In genomic region chr15:31546291-31546690, GRCm38 (mm10) we compare ENCODE assay signal across 28 mouse cellular contexts. TPM values are rescaled to one million over a fixed set of nuclear protein-coding genes. Genes with fewer than 3 reads are reported as not detected.
DNase-seq lines count a peak whose midpoint lies in the region; ATAC-seq and TF ChIP-seq lines count a peak whose summit lies in the region.
"Had no signal": no experiment of that assay in that cellular context is flagged by ENCODE, and none has a peak within 500 bp of the region (broad histone marks: within the 10 kb centered on the region; RNA-seq: fewer than 3 reads in every experiment).

No protein-coding gene starts in this region.

- H3K27me3 ChIP-seq in heart, embryonic 12.5 days (replicated peaks): no peaks in the 10 kb centered on the region
- no peaks in the 10 kb centered on the region for H3K27me3 ChIP-seq in CH12.LX (replicated peaks)
- no peaks in the 10 kb centered on the region for H3K27me3 ChIP-seq in hindbrain, embryonic 11.5 days (ENCODE audit: control insufficient read depth, insufficient read depth, low read length)
- no peaks in the 10 kb centered on the region for H3K27me3 ChIP-seq in neural tube, embryonic 15.5 days (replicated peaks)
- H3K27me3 ChIP-seq: forebrain, embryonic 13.5 days had no signal

- H3K4me1 ChIP-seq in heart, embryonic 12.5 days (replicated peaks): peaks cover 29% of the 10 kb centered on the region
- peaks cover 4 to 30% of the 10 kb centered on the region in 2 experiments for H3K4me1 ChIP-seq in CH12.LX (ENCODE audit: control insufficient read depth in 1 of 2, insufficient read depth in 2 of 2)
- H3K4me1 ChIP-seq in hindbrain, embryonic 11.5 days (replicated peaks; ENCODE audit: control insufficient read depth, insufficient read depth, low read length): peaks cover 5% of the 10 kb centered on the region; the same call in 1 of the 2 replicates
- H3K4me1 ChIP-seq in neural tube, embryonic 15.5 days: peaks cover 11% of the 10 kb centered on the region

- dilution Hi-C loops in CH12.LX (cut with MboI; ENCODE audit: extremely low pct_ligation_motif_present, extremely low pct_unique_long_range_greater_than_20kb, low sequenced_read_pairs): no loop called here

- no peak for TF ChIP-seq CTCF in CH12.LX (conservative IDR thresholded peaks at IDR 0.05 in 1 of 2, IDR thresholded peaks at IDR 0.05 in 1 of 2; ENCODE audit: low read depth in 2 of 2, low read length in 2 of 2)

- no peaks in the 10 kb centered on the region for H3K79me2 ChIP-seq in CH12.LX (replicated peaks; ENCODE audit: control insufficient read depth, extremely low read depth, insufficient read depth, poor library complexity, severe bottlenecking)

- peak; percentile 65 for TF ChIP-seq EP300 in CH12.LX (IDR thresholded peaks at IDR 0.05; ENCODE audit: low read length)

- intact Hi-C loops in heart, postnatal 10 days (cut with DNase I): no loop called here

- in situ Hi-C loops in CH12.LX (cut with MboI; ENCODE audit: low pct_ligation_motif_present, low pct_unique_long_range_greater_than_20kb, low sequenced_read_pairs): no loop called here

- ATAC-seq in heart, embryonic 12.5 days (ENCODE audit: insufficient number of reproducible peaks, low FRiP score): no peak
- ATAC-seq in hindbrain, embryonic 11.5 days (ENCODE audit: low FRiP score): no peak
- no peak for ATAC-seq in neural tube, embryonic 15.5 days (ENCODE audit: low FRiP score)
- ATAC-seq: forebrain, embryonic 13.5 days; forebrain, embryonic 16.5 days; hindbrain, postnatal 0 days; intestine, postnatal 0 days; Patski had no signal

- no peak for TF ChIP-seq RAD21 in CH12.LX (IDR thresholded peaks at IDR 0.05; ENCODE audit: low read depth, low read length)

- WGBS in heart, embryonic 12.5 days: 83% methylated on average over 6 of the region's 6 CpGs
- 87% methylated on average over 6 of the region's 6 CpGs for WGBS in hindbrain, embryonic 11.5 days
- 89% methylated on average over 6 of the region's 6 CpGs for WGBS in neural tube, embryonic 15.5 days

- H3K4me3 ChIP-seq in heart, embryonic 12.5 days: no peak overlapping the region
- no peak overlapping the region for H3K4me3 ChIP-seq in CH12.LX (replicated peaks in 1 of 3; ENCODE audit: low read depth in 2 of 3, low read length in 2 of 3, poor library complexity in 1 of 3)
- H3K4me3 ChIP-seq in hindbrain, embryonic 11.5 days (ENCODE audit: low read depth, low read length): no peak overlapping the region
- no peak overlapping the region for H3K4me3 ChIP-seq in neural tube, embryonic 15.5 days (replicated peaks)
- H3K4me3 ChIP-seq: forebrain, embryonic 10.5 days; forebrain, embryonic 13.5 days; heart, adult 2 months; heart, embryonic 10.5 days; hindbrain, embryonic 10.5 days had no signal

- H3K9ac ChIP-seq in heart, embryonic 12.5 days: no peak overlapping the region
- peak overlapping the region; percentile 47; the same call in 1 of the 2 replicates for H3K9ac ChIP-seq in CH12.LX (ENCODE audit: insufficient read depth, low read depth)
- no peak overlapping the region for H3K9ac ChIP-seq in hindbrain, embryonic 11.5 days (ENCODE audit: low read depth, low read length)
- no peak overlapping the region for H3K9ac ChIP-seq in neural tube, embryonic 15.5 days (replicated peaks)
- H3K9ac ChIP-seq: forebrain, embryonic 13.5 days; hindbrain, embryonic 14.5 days had no signal

- H3K27ac ChIP-seq in heart, embryonic 12.5 days (ENCODE audit: poor library complexity, severe bottlenecking): peak overlapping the region; percentile 60; the same call in 1 of the 2 replicates
- H3K27ac ChIP-seq in CH12.LX (ENCODE audit: insufficient read depth, low read depth): no peak overlapping the region
- no peak overlapping the region for H3K27ac ChIP-seq in hindbrain, embryonic 11.5 days (ENCODE audit: low read depth, low read length)
- H3K27ac ChIP-seq in neural tube, embryonic 15.5 days (replicated peaks): no peak overlapping the region
- H3K27ac ChIP-seq: forebrain, embryonic 10.5 days; forebrain, embryonic 13.5 days; heart, adult 2 months; hindbrain, embryonic 10.5 days; hindbrain, embryonic 14.5 days; hindbrain, postnatal 0 days had no signal

- DNase-seq in heart, postnatal 10 days: no peak
- DNase-seq in 416B (ENCODE audit: low read depth) (peak; percentile 66), CH12.LX (ENCODE audit: extremely low read depth) (no peak)
- peak; percentile 60 for DNase-seq in induced T-regulatory cell, adult 2 months (ENCODE audit: low read depth)
- DNase-seq in hindbrain, embryonic 11.5 days (ENCODE audit: low spot score): no peak
- DNase-seq in adrenal gland, adult 18-20 months (ENCODE audit: low spot score in 2 of 2): no peak
- DNase-seq: adrenal gland, adult 8-10 months; adrenal gland, postnatal 25 days; B cell, adult 2 months; cerebellum, adult 18-20 months; cerebellum, adult 9-10 months; cerebellum, postnatal 14 days; gastrocnemius, postnatal 10 days; gastrocnemius, postnatal 36 days; heart, adult 2 months; heart, postnatal 36 days had no signal

- H3K9me3 ChIP-seq in heart, embryonic 12.5 days (replicated peaks): no peaks in the 10 kb centered on the region
- no peaks in the 10 kb centered on the region for H3K9me3 ChIP-seq in CH12.LX (replicated peaks; ENCODE audit: low read length)
- no peaks in the 10 kb centered on the region for H3K9me3 ChIP-seq in hindbrain, embryonic 11.5 days (ENCODE audit: control insufficient read depth, low read length)
- H3K9me3 ChIP-seq in neural tube, embryonic 15.5 days (replicated peaks): no peaks in the 10 kb centered on the region
- H3K9me3 ChIP-seq: forebrain, embryonic 10.5 days; forebrain, embryonic 13.5 days; heart, embryonic 10.5 days; hindbrain, embryonic 10.5 days had no signal

- TF ChIP-seq POLR2A in CH12.LX (IDR thresholded peaks at IDR 0.05; ENCODE audit: low read depth, low read length): no peak

- H3K4me2 ChIP-seq in heart, embryonic 12.5 days: no peak overlapping the region
- peak overlapping the region; percentile 93; the same call in 1 of the 2 replicates for H3K4me2 ChIP-seq in CH12.LX (ENCODE audit: insufficient read depth, low read depth, poor library complexity, severe bottlenecking)
- H3K4me2 ChIP-seq in hindbrain, embryonic 11.5 days (replicated peaks; ENCODE audit: low read depth, low read length): no peak overlapping the region
- no peak overlapping the region for H3K4me2 ChIP-seq in neural tube, embryonic 15.5 days
- H3K4me2 ChIP-seq: forebrain, embryonic 13.5 days; hindbrain, embryonic 14.5 days had no signal

- H3K36me3 ChIP-seq in heart, embryonic 12.5 days: no peaks in the 10 kb centered on the region
- H3K36me3 ChIP-seq in CH12.LX (replicated peaks in 1 of 2; ENCODE audit: control insufficient read depth in 1 of 2, insufficient read depth in 1 of 2, low read length in 1 of 2): no peaks in the 10 kb centered on the region
- no peaks in the 10 kb centered on the region for H3K36me3 ChIP-seq in hindbrain, embryonic 11.5 days (ENCODE audit: control insufficient read depth, insufficient read depth, low read length)
- H3K36me3 ChIP-seq in neural tube, embryonic 15.5 days: no peaks in the 10 kb centered on the region
- H3K36me3 ChIP-seq: forebrain, embryonic 10.5 days; heart, embryonic 10.5 days; hindbrain, embryonic 10.5 days had no signal

TF ChIP-seq in CH12.LX, 34 proteins besides CTCF, POLR2A, EP300 and RAD21 (continues in another document):
- TF ChIP-seq ZC3H11A (IDR thresholded peaks at IDR 0.05; ENCODE audit: low read depth, low read length) (no peak), GABPA (IDR thresholded peaks at IDR 0.05; ENCODE audit: insufficient replicate concordance, low read depth, low read length) (no peak), SMC3 (IDR thresholded peaks at IDR 0.05; ENCODE audit: low read depth, low read length) (no peak), E2F4 (IDR thresholded peaks at IDR 0.05; ENCODE audit: insufficient replicate concordance, low read depth, low read length) (no peak)

RNA-seq across cellular contexts. Expression of gene March6, which starts 15.4 kb away (rescaled TPM):
- 41.3 and 41.9 TPM in 2 replicates for polyA plus RNA-seq in heart, embryonic 12.5 days (2016; fragmentation: Nextera tagmentation; extraction: Ambion mirVana)
- 100 to 1,000 TPM; 100 to 109 TPM for total RNA-seq in heart, postnatal 10 days (2021)
- total RNA-seq in CH12.LX (2012; rRNA removed) (18.0 and 18.3 TPM in 2 replicates), CH12.LX (2014; rRNA removed) (29.1 and 29.3 TPM in 2 replicates)
- 32.2 and 41.4 TPM in 2 replicates for polyA plus RNA-seq in CH12.LX (2012; ENCODE audit: insufficient read length, low read depth)
- 46.3 and 49.2 TPM in 2 replicates for polyA plus RNA-seq in hindbrain, embryonic 11.5 days (2014; fragmentation: Nextera tagmentation; extraction: Ambion mirVana)
- total RNA-seq in adrenal gland, adult 18-20 months (2021): 100 to 1,000 TPM in 1 of 2 experiments, 10 to 100 TPM in 1; 84.7 to 161 TPM
- polyA plus RNA-seq in neural tube, embryonic 15.5 days (2015; fragmentation: Nextera tagmentation; extraction: Ambion mirVana): 57.8 and 63.2 TPM in 2 replicates

RNA-seq across cellular contexts. Expression of gene Cmbl, which starts 18.9 kb away (rescaled TPM):
- polyA plus RNA-seq in heart, embryonic 12.5 days (2016; fragmentation: Nextera tagmentation; extraction: Ambion mirVana): 6.6 and 8.0 TPM in 2 replicates
- 10 to 100 TPM; 24.8 to 26.4 TPM for total RNA-seq in heart, postnatal 10 days (2021)
- total RNA-seq in CH12.LX (2012; rRNA removed): not detected in 2 replicates
- not detected in 2 replicates for total RNA-seq in CH12.LX (2014; rRNA removed)
- polyA plus RNA-seq in CH12.LX (2012; ENCODE audit: insufficient read length, low read depth): 0.27 TPM in 1 of 2 replicates, not detected in the other
- polyA plus RNA-seq in hindbrain, embryonic 11.5 days (2014; fragmentation: Nextera tagmentation; extraction: Ambion mirVana): 0.64 and 1.3 TPM in 2 replicates
- total RNA-seq in adrenal gland, adult 18-20 months (2021): 100 to 1,000 TPM in 1 of 2 experiments, 10 to 100 TPM in 1; 69.7 to 178 TPM
- polyA plus RNA-seq in neural tube, embryonic 15.5 days (2015; fragmentation: Nextera tagmentation; extraction: Ambion mirVana): 6.9 and 7.7 TPM in 2 replicates
- total RNA-seq: granulocyte monocyte progenitor cell, adult 5-6 weeks had no signal

RNA-seq across cellular contexts. Expression of gene Cct5, which starts 55.3 kb away (rescaled TPM):
- polyA plus RNA-seq in heart, embryonic 12.5 days (2016; fragmentation: Nextera tagmentation; extraction: Ambion mirVana): 397 and 401 TPM in 2 replicates
- total RNA-seq in heart, postnatal 10 days (2021): 100 to 1,000 TPM; 176 to 187 TPM
- total RNA-seq in CH12.LX (2012; rRNA removed): 883 and 996 TPM in 2 replicates
- total RNA-seq in CH12.LX (2014; rRNA removed): 1,445 and 1,471 TPM in 2 replicates
- 858 and 964 TPM in 2 replicates for polyA plus RNA-seq in CH12.LX (2012; ENCODE audit: insufficient read length, low read depth)
- 721 and 746 TPM in 2 replicates for polyA plus RNA-seq in hindbrain, embryonic 11.5 days (2014; fragmentation: Nextera tagmentation; extraction: Ambion mirVana)
- total RNA-seq in adrenal gland, adult 18-20 months (2021): 100 to 1,000 TPM; 309 to 346 TPM
- polyA plus RNA-seq in neural tube, embryonic 15.5 days (2015; fragmentation: Nextera tagmentation; extraction: Ambion mirVana): 473 and 502 TPM in 2 replicates

RNA-seq across cellular contexts. Expression of gene Fam173b, which starts 55.4 kb away (rescaled TPM):
- polyA plus RNA-seq in heart, embryonic 12.5 days (2016; fragmentation: Nextera tagmentation; extraction: Ambion mirVana): 12.7 TPM in 2 replicates
- 10 to 100 TPM; 15.3 to 16.4 TPM for total RNA-seq in heart, postnatal 10 days (2021)
- total RNA-seq in CH12.LX (2012; rRNA removed) (33.8 TPM in 2 replicates), CH12.LX (2014; rRNA removed) (32.1 and 37.7 TPM in 2 replicates)
- 24.5 and 25.8 TPM in 2 replicates for polyA plus RNA-seq in CH12.LX (2012; ENCODE audit: insufficient read length, low read depth)
- polyA plus RNA-seq in hindbrain, embryonic 11.5 days (2014; fragmentation: Nextera tagmentation; extraction: Ambion mirVana): 14.7 and 15.6 TPM in 2 replicates
- total RNA-seq in adrenal gland, adult 18-20 months (2021): 10 to 100 TPM; 23.2 to 25.0 TPM
- 11.1 and 11.6 TPM in 2 replicates for polyA plus RNA-seq in neural tube, embryonic 15.5 days (2015; fragmentation: Nextera tagmentation; extraction: Ambion mirVana)

Comparison
In these comparisons a context has a peak if more than half of its experiments do, and no peak if none do; other contexts are left out.
1. DNase-seq: peak in 416B (single experiment) and induced T-regulatory cell, adult 2 months (single experiment); none in heart, postnatal 10 days (0 of 2), CH12.LX (single experiment), hindbrain, embryonic 11.5 days (single experiment) and adrenal gland, adult 18-20 months (0 of 2).